Mouse (Mus musculus) layer of hippocampus, postnatal 25 days (tissue): ENCODE measurements around the gene Prdm16. TPM values are rescaled to one million over a fixed set of nuclear protein-coding genes. Genes with fewer than 3 reads are reported as not detected.

ENCODE experiments used
- DNase-seq, 2 experiments: peaks; one replicate each; pipeline ENCODE4 v3.0.0; 2022; ENCODE audit warnings: mixed read lengths in 2 of 2, low spot score in 1 of 2; ENCODE audit errors: extremely low spot score in 1 of 2
- total RNA-seq, 2 experiments: library from RNA; stranded (reverse); gene quantifications; 2 replicates each; pipeline ENCODE4 v1.2.3; 2021

The Prdm16 gene
- total RNA-seq, 2 experiments from 2014 or later: 10.1 to 10.3 TPM

- DNase-seq: no peak
Observed at GRCm38 (mm10) chr4:154310576-154311262, 326.0 kb downstream of the Prdm16 start.

DNA sequence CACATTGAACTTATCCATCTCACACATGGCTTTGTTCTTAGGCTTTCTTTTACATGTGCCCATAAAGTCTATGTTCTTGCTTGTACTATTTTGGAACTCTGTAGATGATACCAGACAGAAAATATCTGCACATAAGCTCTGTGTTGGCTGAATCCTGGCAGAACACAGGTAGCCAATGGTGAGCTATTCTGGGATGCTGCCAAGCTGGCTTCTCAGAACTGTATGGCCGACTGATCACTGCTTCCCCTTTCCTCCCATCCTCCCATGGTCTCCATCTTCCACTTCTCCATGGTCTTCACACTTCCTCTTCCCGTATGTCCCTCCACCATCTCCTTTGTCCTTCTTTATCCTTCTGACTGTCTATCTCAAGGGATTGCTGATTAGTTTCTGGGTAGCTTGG lies 327.5 kb downstream of the Prdm16 start:
- DNase-seq: no peak

DNA sequence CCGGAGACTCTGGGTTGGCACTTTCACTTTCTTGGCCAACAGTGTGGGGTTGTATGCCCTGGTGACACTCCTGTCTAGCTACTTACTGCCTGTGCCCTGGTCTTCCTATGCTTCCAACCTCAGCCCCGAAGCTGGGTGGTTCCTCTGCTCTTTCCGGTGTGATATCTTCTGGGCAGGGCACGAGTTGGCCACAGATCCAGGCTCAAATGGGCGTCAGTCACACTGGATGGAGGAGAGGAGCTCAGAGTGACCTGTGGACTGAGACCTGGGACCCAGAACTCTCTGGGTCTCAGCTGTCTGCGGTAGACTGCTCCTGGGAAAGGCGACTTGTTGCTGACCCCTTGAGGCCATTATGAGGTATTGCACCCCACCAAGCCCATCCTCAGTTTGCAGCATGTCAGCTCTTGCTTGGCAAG lies 335.2 kb downstream of the Prdm16 start, which contains the start of gene Arhgef16:
Gene Arhgef16 (minus strand): TSS at position 211 of the 416 bp plus-strand sequence.
- peak; percentile 45 to 50 for DNase-seq

DNA sequence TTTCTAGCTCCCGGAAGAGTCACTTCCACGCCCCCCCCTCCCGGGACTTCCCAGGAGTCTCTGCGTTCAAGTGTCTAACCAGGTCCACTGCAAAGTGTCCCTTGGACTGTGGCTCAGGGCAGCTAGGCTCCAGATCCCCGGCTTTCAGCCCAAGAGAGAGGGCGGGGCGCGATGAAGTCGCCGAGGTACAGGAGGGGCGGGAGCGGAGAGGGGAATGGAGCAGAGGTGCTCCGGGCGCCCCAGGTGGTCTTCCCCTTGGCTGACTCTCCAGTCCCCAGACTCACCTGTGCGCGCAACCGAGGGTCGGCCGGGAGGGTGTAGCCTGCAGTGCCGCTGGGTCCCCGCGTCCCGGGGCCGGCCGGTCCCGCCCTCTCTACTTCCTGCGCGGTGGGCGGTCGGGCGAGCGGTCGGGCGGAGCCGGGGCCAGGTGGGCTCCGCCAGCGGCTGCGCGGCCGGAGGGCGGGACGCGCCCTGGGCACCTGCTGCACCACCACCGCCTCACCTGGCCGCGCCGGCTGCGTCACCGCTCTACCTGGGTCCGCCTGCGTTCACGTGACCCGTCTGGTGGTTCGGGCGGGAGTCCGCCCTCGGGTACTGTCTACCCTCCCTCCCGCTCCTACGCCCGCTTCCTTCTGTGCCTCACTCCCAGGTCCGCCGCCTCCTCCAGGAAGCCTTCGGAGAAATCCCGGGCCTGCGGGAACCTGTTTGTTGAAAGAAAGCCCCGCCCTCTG lies 337.0 kb downstream of the Prdm16 start:
- no peak for DNase-seq

DNA sequence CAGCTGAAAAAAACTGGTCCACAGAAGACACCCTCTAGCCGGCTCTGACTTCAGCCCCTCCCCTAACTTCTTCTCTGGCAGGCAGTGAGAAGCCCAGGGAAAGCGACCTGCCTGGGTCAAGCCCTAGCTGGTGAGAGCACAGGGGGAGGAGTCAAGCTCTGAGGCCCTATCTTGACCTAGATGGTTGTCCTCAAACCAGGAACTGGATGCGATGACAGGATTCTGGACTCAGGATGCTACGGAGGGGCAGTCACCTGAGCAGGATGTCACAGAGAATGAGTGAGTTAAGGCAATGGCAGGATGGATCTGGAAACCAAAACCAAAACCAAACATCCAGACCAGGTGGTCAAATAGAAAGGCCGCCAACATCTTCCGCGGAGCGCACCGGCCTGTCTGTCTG lies 338.9 kb downstream of the Prdm16 start:
- no peak for DNase-seq

DNA sequence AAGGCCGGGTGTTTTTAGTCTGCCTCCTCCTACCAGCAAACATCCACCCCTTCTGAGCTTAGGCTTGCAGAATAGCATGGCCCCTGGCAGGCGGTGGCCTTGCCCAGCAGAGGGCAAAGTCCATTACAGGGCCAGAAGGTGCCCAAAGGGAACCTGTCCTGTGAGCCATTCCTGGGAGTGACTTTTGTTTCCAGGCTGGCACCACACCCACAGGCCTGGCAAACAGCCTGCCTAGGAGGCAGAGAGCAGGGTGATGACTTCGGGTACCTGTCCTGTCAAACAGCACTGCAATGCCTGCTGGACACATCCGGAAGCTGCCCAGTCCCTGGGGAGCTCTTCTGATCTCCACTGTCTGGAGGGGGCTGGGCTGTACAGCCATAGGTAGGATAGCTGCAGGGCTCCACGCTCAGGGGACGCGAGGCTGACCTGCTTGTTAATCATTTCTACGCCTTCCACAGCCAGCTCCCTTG lies 342.4 kb downstream of the Prdm16 start:
- DNase-seq: no peak

- no peak for DNase-seq
Observed at GRCm38 (mm10) chr4:154293735-154294201, 342.9 kb downstream of the Prdm16 start.

DNA sequence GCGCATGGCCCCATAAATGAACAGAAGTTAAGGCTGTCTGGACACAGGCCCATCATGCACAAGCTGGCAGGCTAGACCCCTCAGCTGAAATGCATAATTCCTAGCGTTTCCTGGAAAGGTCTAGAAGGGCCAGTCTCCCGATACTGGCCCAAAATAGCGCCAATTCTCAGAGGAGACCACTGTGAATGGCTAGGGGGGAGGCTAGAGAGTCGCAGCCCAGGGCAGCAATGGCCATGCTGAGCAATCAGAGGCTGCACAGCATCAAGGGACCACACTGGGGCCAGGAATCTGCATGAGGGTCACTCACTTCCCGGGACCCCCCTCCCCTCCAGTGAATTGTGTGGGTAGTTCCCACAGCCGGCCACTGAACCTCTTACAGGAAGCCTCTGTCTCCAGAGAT lies 353.0 kb downstream of the Prdm16 start:
- DNase-seq: no peak

GRCm38 (mm10) chr4:154279481-154279880 lies 357.2 kb downstream of the Prdm16 start:
- DNase-seq: no peak

GRCm38 (mm10) chr4:154273000-154273399 lies 363.7 kb downstream of the Prdm16 start:
- peak; percentile 44 to 65 for DNase-seq

DNA sequence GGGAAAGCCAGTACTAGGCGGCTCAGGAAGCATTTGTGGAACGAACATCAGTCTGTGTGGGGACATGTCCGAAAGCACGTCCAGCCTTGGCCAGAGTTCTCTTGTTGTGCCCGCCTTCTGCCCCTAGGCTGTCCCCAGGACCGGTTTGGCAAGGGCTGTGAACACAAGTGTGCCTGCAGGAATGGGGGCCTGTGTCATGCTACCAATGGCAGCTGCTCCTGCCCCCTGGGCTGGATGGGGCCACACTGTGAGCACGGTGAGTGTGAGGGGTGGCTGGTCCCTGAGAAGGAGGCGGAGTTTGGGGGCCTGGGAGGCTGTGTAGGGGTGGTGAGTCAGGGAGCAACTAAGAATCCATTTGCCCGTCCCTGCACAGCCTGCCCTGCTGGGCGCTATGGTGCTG lies 367.2 kb downstream of the Prdm16 start:
- no peak for DNase-seq

GRCm38 (mm10) chr4:154267511-154267910 lies 369.2 kb downstream of the Prdm16 start:
- DNase-seq: no peak

Other genes with a start within 250 kb of the Prdm16 start
- not detected for gene Actrt2, start 31.0 kb upstream of the Prdm16 start, total RNA-seq
- 1 to 10 TPM; 3.3 to 3.4 TPM for gene Ttc34, start 200.6 kb upstream of the Prdm16 start, total RNA-seq
- gene Mmel1, start 232.7 kb upstream of the Prdm16 start, total RNA-seq: 1 to 10 TPM in 1 of 2 experiments, under 1 TPM in 1; 0.32 to 1.0 TPM